Mouse (Mus musculus) embryonic fibroblast, embryonic 13.5 days (primary cell): Measurements from ENCODE around the gene Irf2bpl.

Experiments
- CTCF ChIP-seq: IDR thresholded peaks from 2 replicates; pipeline ENCODE4 v1.5.1; 2011; ENCODE audit warnings: mild to moderate bottlenecking, control low read depth, low read length, moderate library complexity, borderline replicate concordance; ENCODE audit not compliant: insufficient read depth
- POLR2A ChIP-seq: IDR thresholded peaks from 2 replicates; pipeline ENCODE4 v1.6.1; 2011; ENCODE audit warnings: low read depth, mild to moderate bottlenecking, control low read depth, low read length, moderate library complexity

- TF ChIP-seq POLR2A (no peak), CTCF (no peak)
Measured at GRCm38 (mm10) chr12:86850746-86851145, 33.9 kb downstream of the Irf2bpl start.
